Mouse (Mus musculus) megakaryocyte, embryonic 14.5 days (primary cell): ENCODE measurements around the gene Itgb2.

Source experiments
- FLI1 ChIP-seq: IDR thresholded peaks from 2 replicates; pipeline ENCODE4 v1.6.1; 2012; ENCODE audit warnings: low read length, inconsistent platforms, mixed read lengths
- GATA1 ChIP-seq: IDR thresholded peaks from 3 replicates; pipeline ENCODE4 v1.6.1; 2012; ENCODE audit warnings: mixed read lengths, low read length, inconsistent platforms, borderline replicate concordance

- no peak for TF ChIP-seq GATA1
- no peak for TF ChIP-seq FLI1
Measured at GRCm38 (mm10) chr10:77566651-77567050, 36.6 kb downstream of the Itgb2 start.
